Mouse (Mus musculus) heart, postnatal 36 days (tissue): Measurements from ENCODE around the gene Gipc1. TPM values are rescaled to one million over a fixed set of nuclear protein-coding genes. Genes with fewer than 3 reads are reported as not detected.

ENCODE experiments used
- total RNA-seq, 2 experiments: library from RNA; stranded (reverse); gene quantifications; 2 replicates each; pipeline ENCODE4 v1.2.3; 2021

Gipc1 gene
- total RNA-seq, 2 experiments from 2014 or later, result 25.2 to 28.3 TPM

Other genes starting within 250 kb of the Gipc1 start
- 10 to 100 TPM; 47.0 to 50.4 TPM for gene Scoc, start 194.3 kb upstream of the Gipc1 start, total RNA-seq
- gene Olfr370, start 116.9 kb upstream of the Gipc1 start, total RNA-seq, result not detected
- gene Ndufb7, start 86.0 kb upstream of the Gipc1 start, total RNA-seq, result 100 to 1,000 TPM; 712 to 745 TPM
- 100 to 1,000 TPM; 431 to 554 TPM for gene Tecr, start 44.7 kb upstream of the Gipc1 start, total RNA-seq
- 10 to 100 TPM; 10.7 to 16.0 TPM for gene Dnajb1, start 44.5 kb upstream of the Gipc1 start, total RNA-seq
- gene Ptger1, start 14.0 kb downstream of the Gipc1 start, total RNA-seq, result under 1 TPM; 0.27 to 0.75 TPM
- 10 to 100 TPM; 53.7 to 62.4 TPM for gene Pkn1, start 46.5 kb downstream of the Gipc1 start, total RNA-seq
- 10 to 100 TPM; 15.8 to 17.2 TPM for gene Ddx39, start 62.5 kb downstream of the Gipc1 start, total RNA-seq
- gene Adgre5, start 88.6 kb downstream of the Gipc1 start, total RNA-seq, result 10 to 100 TPM; 39.5 to 52.7 TPM
- 10 to 100 TPM; 13.9 to 15.0 TPM for gene Adgrl1, start 247.4 kb downstream of the Gipc1 start, total RNA-seq